Mouse (Mus musculus): Measurements from ENCODE around the gene Mt4. TPM values are rescaled to one million over a fixed set of nuclear protein-coding genes. Genes with fewer than 3 reads are reported as not detected.

The Mt4 gene
- polyA plus RNA-seq, 1 experiment from 2014 or later = not detected

GRCm38 (mm10) chr8:94184357-94184843, 47.4 kb downstream of the Mt4 start:
- WGBS = 24% methylated on average over 12 of the region's 12 CpGs
- no peak overlapping the region for H3K9ac ChIP-seq
- H3K4me3 ChIP-seq = no peak overlapping the region
- ATAC-seq (ENCODE audit: borderline replicate concordance, extremely low read depth, low FRiP score, low TSS enrichment) = no peak
- H3K27me3 ChIP-seq = peaks cover 78% of the 10 kb centered on the region
- 0 out of 2 replicates have a peak overlapping the region, but pooled peaks have one; percentile 15 for H3K4me2 ChIP-seq
- peak overlapping the region; percentile 56 for H3K27ac ChIP-seq
- H3K9me3 ChIP-seq = no peaks in the 10 kb centered on the region
- H3K4me1 ChIP-seq = peaks cover 44% of the 10 kb centered on the region
- H3K36me3 ChIP-seq = no peaks in the 10 kb centered on the region

- Histone ChIP-seq H3K27me3 (peaks cover 64% of the 10 kb centered on the region), H3K36me3 (no peaks in the 10 kb centered on the region), H3K27ac (no peak overlapping the region), H3K4me3 (no peak overlapping the region), H3K9me3 (no peaks in the 10 kb centered on the region), H3K4me1 (peaks cover 39% of the 10 kb centered on the region), H3K9ac (no peak overlapping the region), H3K4me2 (no peak overlapping the region)
- no peak for ATAC-seq (ENCODE audit: borderline replicate concordance, extremely low read depth, low FRiP score, low TSS enrichment)
- 61% methylated on average over 6 of the region's 6 CpGs for WGBS
These were observed 48.8 kb downstream of the Mt4 start for GRCm38 (mm10) chr8:94185791-94186190.

DNA sequence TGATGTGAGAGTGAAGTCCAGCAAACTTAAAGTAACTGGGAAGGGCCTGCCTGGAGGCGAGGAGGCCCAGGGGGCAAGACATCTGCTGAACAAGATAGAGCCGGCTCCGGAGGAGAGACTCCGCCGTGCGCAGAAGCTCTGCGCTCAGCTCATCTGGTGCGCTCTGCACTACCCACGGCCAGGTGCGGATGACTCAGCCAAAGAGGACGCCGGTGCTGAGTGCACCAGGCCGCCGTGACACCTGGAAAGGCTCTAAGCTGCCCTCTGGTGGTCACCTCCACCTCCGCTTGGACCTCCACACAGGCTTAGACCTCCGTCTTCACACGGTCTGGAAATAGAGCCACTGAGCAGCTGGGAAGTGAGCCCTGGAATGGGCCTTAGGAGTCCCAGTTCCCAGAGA, 49.5 kb downstream of the Mt4 start:
- Histone ChIP-seq H3K9ac (no peak overlapping the region), H3K27ac (no peak overlapping the region)

DNA sequence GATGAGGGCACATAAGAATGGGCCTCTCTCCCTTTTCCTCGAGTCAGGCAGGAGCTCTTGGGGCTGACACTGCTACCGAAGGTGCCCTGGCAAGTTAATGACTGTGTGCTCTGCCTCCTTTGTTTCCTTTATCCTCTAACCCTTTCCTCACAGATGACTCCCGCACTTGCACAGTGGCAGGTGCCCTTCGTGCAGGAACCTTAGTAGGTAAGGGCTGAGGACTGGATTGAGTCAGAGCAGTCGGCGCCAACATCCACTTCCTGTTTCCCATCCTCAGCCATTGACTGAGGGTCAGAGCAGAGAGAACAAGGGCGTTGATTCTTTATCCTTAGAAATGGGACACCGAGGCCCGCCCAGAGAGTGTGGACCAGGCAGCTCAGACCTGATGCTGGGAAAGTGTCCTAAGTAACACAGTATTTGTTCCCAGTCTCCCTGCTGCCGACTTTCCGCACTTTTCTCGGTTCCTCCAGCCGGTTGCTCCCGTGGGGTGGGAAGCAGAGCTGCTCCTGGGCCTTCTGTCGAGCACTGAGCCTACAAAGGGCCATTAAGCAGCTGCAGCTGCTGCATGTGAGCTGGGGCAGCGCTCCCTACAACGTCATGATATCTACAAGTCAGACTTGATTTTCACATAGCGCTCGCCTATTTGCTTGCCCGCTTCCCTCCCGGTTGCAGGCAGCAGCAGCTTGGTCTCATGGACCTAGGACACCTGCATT, 50.4 kb downstream of the Mt4 start:
- Histone ChIP-seq H3K27ac (no peak overlapping the region), H3K36me3 (no peaks in the 10 kb centered on the region), H3K9me3 (no peaks in the 10 kb centered on the region), H3K4me2 (peak overlapping the region; percentile 38; the same call in 1 of the 2 replicates), H3K27me3 (peaks cover 53% of the 10 kb centered on the region), H3K4me3 (no peak overlapping the region), H3K9ac (no peak overlapping the region), H3K4me1 (peaks cover 47% of the 10 kb centered on the region)
- 38% methylated on average over 21 of the region's 21 CpGs for WGBS
- no peak for ATAC-seq (ENCODE audit: borderline replicate concordance, extremely low read depth, low FRiP score, low TSS enrichment)

More for the DNA sequence above, 49.5 kb downstream of the Mt4 start:
- Histone ChIP-seq H3K4me1 (peaks cover 47% of the 10 kb centered on the region), H3K36me3 (no peaks in the 10 kb centered on the region), H3K4me2 (peak overlapping the region; percentile 38), H3K27me3 (peaks cover 61% of the 10 kb centered on the region), H3K9me3 (no peaks in the 10 kb centered on the region), H3K4me3 (no peak overlapping the region)
- ATAC-seq (ENCODE audit: borderline replicate concordance, extremely low read depth, low FRiP score, low TSS enrichment) = peak; percentile 70; the same call in 1 of the 2 replicates
- 2% methylated on average over 17 of the region's 17 CpGs for WGBS

Other genes with a start within 250 kb of the Mt4 start
- 48.5 and 49.6 TPM in 2 replicates for gene Amfr, start 124.4 kb upstream of the Mt4 start, polyA plus RNA-seq (2015; fragmentation: Nextera tagmentation; extraction: Ambion mirVana)
- 111 and 113 TPM in 2 replicates for gene Nudt21, start 100.2 kb upstream of the Mt4 start, polyA plus RNA-seq (2015; fragmentation: Nextera tagmentation; extraction: Ambion mirVana)
- 10.6 and 13.7 TPM in 2 replicates for gene Ogfod1, start 100.0 kb upstream of the Mt4 start, polyA plus RNA-seq (2015; fragmentation: Nextera tagmentation; extraction: Ambion mirVana)
- gene Bbs2, start 38.3 kb upstream of the Mt4 start, polyA plus RNA-seq (2015; fragmentation: Nextera tagmentation; extraction: Ambion mirVana) = 9.7 and 13.1 TPM in 2 replicates
- gene Mt3, start 15.4 kb downstream of the Mt4 start, polyA plus RNA-seq (2015; fragmentation: Nextera tagmentation; extraction: Ambion mirVana) = 5.5 and 5.7 TPM in 2 replicates
- 26.6 and 33.1 TPM in 2 replicates for gene Mt2, start 35.5 kb downstream of the Mt4 start, polyA plus RNA-seq (2015; fragmentation: Nextera tagmentation; extraction: Ambion mirVana)
- 144 and 179 TPM in 2 replicates for gene Mt1, start 41.9 kb downstream of the Mt4 start, polyA plus RNA-seq (2015; fragmentation: Nextera tagmentation; extraction: Ambion mirVana)
- 99.9 and 101 TPM in 2 replicates for gene Nup93, start 77.4 kb downstream of the Mt4 start, polyA plus RNA-seq (2015; fragmentation: Nextera tagmentation; extraction: Ambion mirVana)
- gene Slc12a3, start 192.0 kb downstream of the Mt4 start, polyA plus RNA-seq (2015; fragmentation: Nextera tagmentation; extraction: Ambion mirVana) = 0.14 TPM in 1 of 2 replicates, not detected in the other
- gene Herpud1, start 249.2 kb downstream of the Mt4 start, polyA plus RNA-seq (2015; fragmentation: Nextera tagmentation; extraction: Ambion mirVana) = 107 and 116 TPM in 2 replicates